Mouse (Mus musculus) cortical plate, adult 2 months (tissue): ENCODE data around the gene Ptpn12.

Experiments used
- CTCF ChIP-seq: fragments of 200-500 bp; IDR thresholded peaks from 2 replicates; pipeline ENCODE4 v1.5.1; 2011; ENCODE audit warnings: mild to moderate bottlenecking, control low read depth, low read length; ENCODE audit not compliant: insufficient read depth; ENCODE audit errors: extremely low read depth
- POLR2A ChIP-seq: fragments of 200-500 bp; IDR thresholded peaks from 2 replicates; pipeline ENCODE4 v1.6.1; 2011; ENCODE audit warnings: mild to moderate bottlenecking, low read length, control low read depth; ENCODE audit not compliant: insufficient read depth; ENCODE audit errors: extremely low read depth

DNA sequence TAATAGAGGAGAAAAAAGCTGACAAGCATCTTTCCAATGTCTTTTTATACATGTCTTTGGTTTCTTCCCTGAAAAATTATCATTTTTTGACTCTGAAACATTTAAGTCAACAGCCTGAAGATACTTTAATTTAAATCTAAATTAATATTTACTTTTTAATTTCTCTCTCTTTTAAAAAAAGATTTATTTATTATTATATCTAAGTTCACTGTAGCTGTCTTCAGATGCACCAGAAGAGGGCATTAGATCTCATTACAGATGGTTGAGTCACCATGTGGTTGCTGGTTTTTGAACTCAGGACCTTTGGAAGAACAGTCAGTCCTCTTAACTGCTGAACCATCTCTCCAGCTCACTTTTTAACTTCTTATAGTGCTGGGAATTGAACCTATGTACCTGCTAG is 44.8 kb downstream of the Ptpn12 start:
- TF ChIP-seq POLR2A: no peak
- no peak for TF ChIP-seq CTCF
